Mouse (Mus musculus) hindbrain, embryonic 10.5 days (tissue): ENCODE data around the gene Mgea5. TPM values are rescaled to one million over a fixed set of nuclear protein-coding genes. Genes with fewer than 3 reads are reported as not detected.

Experiments used
- DNase-seq: peaks from one replicate; pipeline ENCODE4 v3.0.0-alpha.2; 2017; ENCODE audit warnings: low spot score
- H3K27ac ChIP-seq: fragments of 300-500 bp; sonication (generic); 2 replicates; pipeline ENCODE4 v1.5.1; 2016; ENCODE audit warnings: mild to moderate bottlenecking, moderate library complexity
- H3K27me3 ChIP-seq: fragments of 300-500 bp; sonication (generic); 2 replicates; pipeline ENCODE4 v1.6.1; 2016; ENCODE audit warnings: mild to moderate bottlenecking; ENCODE audit not compliant: poor library complexity, insufficient read depth, severe bottlenecking
- H3K36me3 ChIP-seq: fragments of 300-500 bp; sonication (generic); 2 replicates; pipeline ENCODE4 v1.6.1; 2016; ENCODE audit warnings: mild to moderate bottlenecking, moderate library complexity
- H3K4me1 ChIP-seq: fragments of 300-500 bp; sonication (generic); replicated peaks from 2 replicates; pipeline ENCODE4 v1.6.1; 2016; ENCODE audit warnings: mild to moderate bottlenecking
- H3K4me3 ChIP-seq: fragments of 300-500 bp; sonication (generic); 2 replicates; pipeline ENCODE4 v1.5.1; 2016; ENCODE audit warnings: mild to moderate bottlenecking, moderate library complexity
- H3K9me3 ChIP-seq: fragments of 300-500 bp; sonication (generic); 2 replicates; pipeline ENCODE4 v1.6.1; 2016; ENCODE audit warnings: mild to moderate bottlenecking, moderate library complexity
- WGBS: fragments of 180-500 bp; shearing (Covaris S2); methylation state at CpG from one replicate; pipeline ENCODE4 v1.1.7; 2016; 5-methylcytosine and 5-hydroxymethylcytosine counted together
- polyA plus RNA-seq: library from polyadenylated mRNA; unstranded; fragments of >200 nt; fragmentation: Nextera tagmentation; extraction: Ambion mirVana; gene quantifications from 2 replicates; pipeline ENCODE4 v1.2.1, GENCODE M21; 2016

Mgea5 gene
- polyA plus RNA-seq, 1 experiment from 2014 or later: 60.0 TPM

GRCm38 (mm10) chr19:45760810-45761209 is 22.8 kb downstream of the Mgea5 start:
- Histone ChIP-seq H3K4me3 (no peak overlapping the region), H3K27me3 (no peaks in the 10 kb centered on the region), H3K36me3 (peaks cover 96% of the 10 kb centered on the region), H3K9me3 (no peaks in the 10 kb centered on the region), H3K4me1 (no peaks in the 10 kb centered on the region), H3K27ac (no peak overlapping the region)
- WGBS: 93% methylated on average over 3 of the region's 3 CpGs
- DNase-seq: no peak

- no peak for DNase-seq
- no peaks in the 10 kb centered on the region for H3K9me3 ChIP-seq
- H3K27me3 ChIP-seq: no peaks in the 10 kb centered on the region
- WGBS: 97% methylated on average over 5 of the region's 5 CpGs
- H3K27ac ChIP-seq: no peak overlapping the region
- H3K36me3 ChIP-seq: peaks cover 96% of the 10 kb centered on the region
- H3K4me1 ChIP-seq: no peaks in the 10 kb centered on the region
- H3K4me3 ChIP-seq: no peak overlapping the region
Observed at GRCm38 (mm10) chr19:45758671-45759070, 25.0 kb downstream of the Mgea5 start.

- peaks cover 81% of the 10 kb centered on the region for H3K36me3 ChIP-seq
- peaks cover 1% of the 10 kb centered on the region; the same call in 1 of the 2 replicates for H3K27me3 ChIP-seq
- DNase-seq: no peak
- H3K9me3 ChIP-seq: no peaks in the 10 kb centered on the region
- H3K4me3 ChIP-seq: no peak overlapping the region
- 90% methylated on average over 3 of the region's 3 CpGs for WGBS
- H3K4me1 ChIP-seq: peaks cover 14% of the 10 kb centered on the region
- no peak overlapping the region for H3K27ac ChIP-seq
Observed at GRCm38 (mm10) chr19:45753551-45753950, 30.1 kb downstream of the Mgea5 start.

GRCm38 (mm10) chr19:45751881-45752280 is 31.8 kb downstream of the Mgea5 start:
- H3K27ac ChIP-seq: no peak overlapping the region
- no peaks in the 10 kb centered on the region for H3K9me3 ChIP-seq
- DNase-seq: no peak
- H3K4me1 ChIP-seq: peaks cover 28% of the 10 kb centered on the region
- H3K4me3 ChIP-seq: no peak overlapping the region
- 93% methylated on average over 7 of the region's 7 CpGs for WGBS
- H3K36me3 ChIP-seq: peaks cover 64% of the 10 kb centered on the region
- H3K27me3 ChIP-seq: peaks cover 14% of the 10 kb centered on the region

GRCm38 (mm10) chr19:45749243-45750043 is 34.2 kb downstream of the Mgea5 start, which contains the start of gene Npm3:
Npm3 (minus strand) TSS chr19:45749591.
- DNase-seq: peak; percentile 91
- Histone ChIP-seq H3K4me1 (peaks cover 42% of the 10 kb centered on the region), H3K27me3 (peaks cover 38% of the 10 kb centered on the region), H3K36me3 (peaks cover 39% of the 10 kb centered on the region), H3K4me3 (peak within 1 kb of the TSS; percentile 97), H3K27ac (peak within 1 kb of the TSS; percentile 88), H3K9me3 (no peaks in the 10 kb centered on the region)
- WGBS: under 1% methylated on average over 60 of the region's 60 CpGs

- Histone ChIP-seq H3K27ac (peak overlapping the region; percentile 88), H3K27me3 (peaks cover 45% of the 10 kb centered on the region), H3K9me3 (no peaks in the 10 kb centered on the region), H3K4me1 (peaks cover 42% of the 10 kb centered on the region), H3K4me3 (peak overlapping the region; percentile 97), H3K36me3 (peaks cover 33% of the 10 kb centered on the region)
- DNase-seq: no peak
- 4% methylated on average over 33 of the region's 33 CpGs for WGBS
Observed at GRCm38 (mm10) chr19:45748691-45749242, 34.9 kb downstream of the Mgea5 start.

- 57% methylated on average over 9 of the region's 9 CpGs for WGBS
- Histone ChIP-seq H3K36me3 (peaks cover 27% of the 10 kb centered on the region), H3K9me3 (no peaks in the 10 kb centered on the region), H3K4me1 (peaks cover 45% of the 10 kb centered on the region), H3K4me3 (peak overlapping the region; percentile 97), H3K27ac (no peak overlapping the region), H3K27me3 (peaks cover 51% of the 10 kb centered on the region)
- DNase-seq: no peak
Observed at GRCm38 (mm10) chr19:45748206-45748605, 35.4 kb downstream of the Mgea5 start.

GRCm38 (mm10) chr19:45747028-45747867 is 36.4 kb downstream of the Mgea5 start:
- H3K4me3 ChIP-seq: no peak overlapping the region
- DNase-seq: peak; percentile 85
- H3K9me3 ChIP-seq: no peaks in the 10 kb centered on the region
- H3K36me3 ChIP-seq: peaks cover 18% of the 10 kb centered on the region
- peaks cover 55% of the 10 kb centered on the region for H3K4me1 ChIP-seq
- H3K27ac ChIP-seq: no peak overlapping the region
- WGBS: 30% methylated on average over 11 of the region's 11 CpGs
- peaks cover 60% of the 10 kb centered on the region for H3K27me3 ChIP-seq

GRCm38 (mm10) chr19:45746153-45747020 is 37.2 kb downstream of the Mgea5 start:
- peaks cover 9% of the 10 kb centered on the region for H3K36me3 ChIP-seq
- 7% methylated on average over 29 of the region's 29 CpGs for WGBS
- H3K27ac ChIP-seq: no peak overlapping the region
- peak; percentile 76 for DNase-seq
- peaks cover 64% of the 10 kb centered on the region for H3K4me1 ChIP-seq
- no peaks in the 10 kb centered on the region for H3K9me3 ChIP-seq
- peaks cover 69% of the 10 kb centered on the region for H3K27me3 ChIP-seq
- H3K4me3 ChIP-seq: peak overlapping the region; percentile 26

GRCm38 (mm10) chr19:45745344-45746152 is 38.1 kb downstream of the Mgea5 start:
- peak; percentile 39 for DNase-seq
- Histone ChIP-seq H3K9me3 (no peaks in the 10 kb centered on the region), H3K4me1 (peaks cover 71% of the 10 kb centered on the region), H3K27ac (no peak overlapping the region), H3K36me3 (peaks cover 2% of the 10 kb centered on the region), H3K4me3 (peak overlapping the region; percentile 26), H3K27me3 (peaks cover 77% of the 10 kb centered on the region)
- under 1% methylated on average over 32 of the region's 32 CpGs for WGBS

- Histone ChIP-seq H3K4me1 (peaks cover 66% of the 10 kb centered on the region), H3K27me3 (peaks cover 96% of the 10 kb centered on the region), H3K36me3 (no peaks in the 10 kb centered on the region), H3K4me3 (peak overlapping the region; percentile 57; the same call in 1 of the 2 replicates), H3K27ac (no peak overlapping the region), H3K9me3 (no peaks in the 10 kb centered on the region)
- 17% methylated on average over 7 of the region's 7 CpGs for WGBS
- DNase-seq: no peak
Observed at GRCm38 (mm10) chr19:45743619-45744018, 40.0 kb downstream of the Mgea5 start.
